ENCODE assay signal across 8 mouse cellular contexts in genomic region chr14:8080165-8080679, GRCm38 (mm10). TPM values are rescaled to one million over a fixed set of nuclear protein-coding genes. Genes with fewer than 3 reads are reported as not detected.
DNase-seq lines count a peak whose midpoint lies in the region; ATAC-seq and TF ChIP-seq lines count a peak whose summit lies in the region.

Rpp14 (plus strand) TSS chr14:8080367.

- H3K27ac ChIP-seq in heart, embryonic 13.5 days (replicated peaks), result peak within 1 kb of the TSS; percentile 96
- peak within 1 kb of the TSS; percentile 89 for H3K27ac ChIP-seq in liver, embryonic 12.5 days
- H3K27ac ChIP-seq in stomach, embryonic 15.5 days, result peak within 1 kb of the TSS; percentile 98

- ATAC-seq in heart, embryonic 13.5 days (ENCODE audit: extremely low read depth, insufficient number of reproducible peaks, low FRiP score, low TSS enrichment), result peak; percentile 86
- peak; percentile 94 for ATAC-seq in liver, embryonic 12.5 days
- ATAC-seq in stomach, embryonic 15.5 days (ENCODE audit: insufficient read depth, low FRiP score, low read depth), result peak; percentile 97

- peak; percentile 98 for DNase-seq in brain, embryonic 14.5 days (ENCODE audit: low read depth)
- DNase-seq in kidney, postnatal 10 days, result peak; percentile 98
- peak; percentile 94 to 95 for DNase-seq in natural killer cell, adult 2 months (ENCODE audit: low spot score in 2 of 2)

- peaks cover 5% of the 10 kb centered on the region for H3K36me3 ChIP-seq in C2C12 (ENCODE audit: control insufficient read depth, insufficient read depth)
- peaks cover 25% of the 10 kb centered on the region for H3K36me3 ChIP-seq in erythroblast, embryonic 14.5 days (ENCODE audit: control insufficient read depth)
- H3K36me3 ChIP-seq in heart, embryonic 13.5 days, result peaks cover 16% of the 10 kb centered on the region
- peaks cover 31% of the 10 kb centered on the region for H3K36me3 ChIP-seq in liver, embryonic 12.5 days
- H3K36me3 ChIP-seq in stomach, embryonic 15.5 days, result 0 out of 2 replicates have a peak, but pooled peaks cover 8% of the 10 kb centered on the region

- H3ac ChIP-seq in C2C12 (ENCODE audit: control insufficient read depth, insufficient read length, low read depth), result peak within 1 kb of the TSS; percentile 72

- under 1% methylated on average over 47 of the region's 47 CpGs for WGBS in heart, embryonic 13.5 days
- WGBS in liver, embryonic 12.5 days (ENCODE audit: insufficient replicate concordance), result under 1% methylated on average over 47 of the region's 47 CpGs
- WGBS in stomach, embryonic 15.5 days, result under 1% methylated on average over 47 of the region's 47 CpGs

- H3K79me3 ChIP-seq in C2C12 (ENCODE audit: low read depth), result peaks cover 16% of the 10 kb centered on the region

- no peaks in the 10 kb centered on the region for H3K9me3 ChIP-seq in erythroblast, embryonic 14.5 days (ENCODE audit: control insufficient read depth, low read length)
- no peaks in the 10 kb centered on the region for H3K9me3 ChIP-seq in heart, embryonic 13.5 days
- no peaks in the 10 kb centered on the region for H3K9me3 ChIP-seq in liver, embryonic 12.5 days (replicated peaks)
- no peaks in the 10 kb centered on the region for H3K9me3 ChIP-seq in stomach, embryonic 15.5 days

- H3K4me3 ChIP-seq in C2C12 (ENCODE audit: insufficient read depth, poor library complexity, severe bottlenecking), result peak within 1 kb of the TSS; percentile 63
- peak within 1 kb of the TSS; percentile 84 for H3K4me3 ChIP-seq in erythroblast, embryonic 14.5 days (replicated peaks)
- H3K4me3 ChIP-seq in heart, embryonic 13.5 days, result peak within 1 kb of the TSS; percentile 73
- H3K4me3 ChIP-seq in liver, embryonic 12.5 days, result peak within 1 kb of the TSS; percentile 72
- H3K4me3 ChIP-seq in stomach, embryonic 15.5 days (replicated peaks), result peak within 1 kb of the TSS; percentile 79

- peak within 1 kb of the TSS; percentile 74 for H3K4me2 ChIP-seq in heart, embryonic 13.5 days
- H3K4me2 ChIP-seq in liver, embryonic 12.5 days, result peak within 1 kb of the TSS; percentile 92
- H3K4me2 ChIP-seq in stomach, embryonic 15.5 days, result peak within 1 kb of the TSS; percentile 89

- H3K9ac ChIP-seq in heart, embryonic 13.5 days, result peak within 1 kb of the TSS; percentile 89
- peak within 1 kb of the TSS; percentile 81 for H3K9ac ChIP-seq in liver, embryonic 12.5 days
- H3K9ac ChIP-seq in stomach, embryonic 15.5 days, result peak within 1 kb of the TSS; percentile 78

- H3K4me1 ChIP-seq in erythroblast, embryonic 14.5 days (ENCODE audit: control insufficient read depth), result peaks cover 38% of the 10 kb centered on the region
- H3K4me1 ChIP-seq in heart, embryonic 13.5 days, result peaks cover 15% of the 10 kb centered on the region
- H3K4me1 ChIP-seq in liver, embryonic 12.5 days, result peaks cover 31% of the 10 kb centered on the region
- peaks cover 11% of the 10 kb centered on the region; the same call in 1 of the 2 replicates for H3K4me1 ChIP-seq in stomach, embryonic 15.5 days

- H3K27me3 ChIP-seq in C2C12 (ENCODE audit: control insufficient read depth, insufficient read depth, insufficient read length), result no peaks in the 10 kb centered on the region
- no peaks in the 10 kb centered on the region for H3K27me3 ChIP-seq in erythroblast, embryonic 14.5 days (ENCODE audit: control insufficient read depth)
- H3K27me3 ChIP-seq in heart, embryonic 13.5 days (replicated peaks), result no peaks in the 10 kb centered on the region
- no peaks in the 10 kb centered on the region for H3K27me3 ChIP-seq in liver, embryonic 12.5 days (replicated peaks)
- H3K27me3 ChIP-seq in stomach, embryonic 15.5 days (replicated peaks), result no peaks in the 10 kb centered on the region

- peak; percentile 88 for TF ChIP-seq CTCF in C2C12 (IDR thresholded peaks at IDR 0.05; ENCODE audit: control insufficient read depth, insufficient read depth, insufficient read length)
- peak; percentile 96 for TF ChIP-seq CTCF in brain, embryonic 14.5 days (IDR thresholded peaks at IDR 0.05; ENCODE audit: borderline replicate concordance, extremely low read depth, insufficient read depth, insufficient read length)

- TF ChIP-seq POLR2A in brain, embryonic 14.5 days (IDR thresholded peaks at IDR 0.05; ENCODE audit: borderline replicate concordance, extremely low read depth, insufficient read depth, insufficient read length, poor library complexity, severe bottlenecking), result peak; percentile 29; the same call in 1 of the 2 replicates

- H3K79me2 ChIP-seq in C2C12 (ENCODE audit: control insufficient read depth, insufficient read depth), result peaks cover 29% of the 10 kb centered on the region

TF ChIP-seq in C2C12, 6 proteins besides CTCF, POLR2A, EP300 and RAD21:
- TF ChIP-seq MAX (IDR thresholded peaks at IDR 0.05) (peak; percentile 90), FOSL1 (IDR thresholded peaks at IDR 0.05; ENCODE audit: insufficient read depth, low read length, poor library complexity, severe bottlenecking) (no peak), USF1 (IDR thresholded peaks at IDR 0.05; ENCODE audit: low read depth) (no peak)

RNA-seq across cellular contexts. Expression of gene Rpp14, which starts in this region (rescaled TPM):
- polyA plus RNA-seq in C2C12 (2012; fragmentation: generic; extraction: Trizol), result 33.7 TPM
- 23.6 and 24.3 TPM in 2 replicates for polyA plus RNA-seq in brain, embryonic 14.5 days (2012; rRNA removed)
- 0.06 TPM in 2 replicates for polyA plus RNA-seq in erythroblast, embryonic 14.5 days (2012)
- polyA plus RNA-seq in heart, embryonic 13.5 days (2015; fragmentation: Nextera tagmentation; extraction: Ambion mirVana), result 35.4 and 38.1 TPM in 2 replicates
- polyA plus RNA-seq in liver, embryonic 12.5 days (2016; fragmentation: Nextera tagmentation; extraction: Ambion mirVana), result 41.7 and 45.2 TPM in 2 replicates
- 48.8 and 52.3 TPM in 2 replicates for polyA plus RNA-seq in stomach, embryonic 15.5 days (2015; fragmentation: Nextera tagmentation; extraction: Ambion mirVana)

Comparison
In these comparisons a context has a peak if more than half of its experiments do, and no peak if none do; other contexts are left out.
1. Peak in every context shown above with its lines: DNase-seq, ATAC-seq, H3K4me3 ChIP-seq and H3K27ac ChIP-seq.
2. RNA of gene Rpp14 (polyA plus RNA-seq): 48.8 to 52.3 TPM in stomach, embryonic 15.5 days, 41.7 to 45.2 TPM in liver, embryonic 12.5 days, 35.4 to 38.1 TPM in heart, embryonic 13.5 days, 33.7 TPM in C2C12 (single experiment) and 23.6 to 24.3 TPM in brain, embryonic 14.5 days; 0.06 TPM in erythroblast, embryonic 14.5 days; every median in the first group is over 10 times any median in the second.